Mouse (Mus musculus) brain, embryonic 14.5 days (tissue): ENCODE data around the gene Rnf141. TPM values are rescaled to one million over a fixed set of nuclear protein-coding genes. Genes with fewer than 3 reads are reported as not detected.
A peak's percentile ranks its signal among the peaks of the same experiment; 100 is the strongest.

ENCODE experiments used
- DNase-seq: peaks from one replicate; pipeline ENCODE4 v3.0.0-alpha.2; 2011; ENCODE audit warnings: low read depth
- CTCF ChIP-seq: fragments of 200-500 bp; IDR thresholded peaks from 2 replicates; pipeline ENCODE4 v1.5.1; 2012; ENCODE audit warnings: inconsistent platforms, mild to moderate bottlenecking, moderate library complexity, borderline replicate concordance; ENCODE audit not compliant: insufficient read depth, insufficient read length; ENCODE audit errors: extremely low read depth
- POLR2A ChIP-seq: fragments of 200-500 bp; IDR thresholded peaks from 2 replicates; pipeline ENCODE4 v1.6.1; 2012; ENCODE audit warnings: mild to moderate bottlenecking, inconsistent platforms, borderline replicate concordance; ENCODE audit not compliant: poor library complexity, insufficient read depth, insufficient read length, severe bottlenecking; ENCODE audit errors: extremely low read depth
- polyA plus RNA-seq: library from polyadenylated mRNA; depleted of rRNA; stranded (reverse); fragments of >200 nt; gene quantifications from 2 replicates; pipeline ENCODE4 v1.2.3, GENCODE M21; 2012; rRNA removed

The Rnf141 gene
- polyA plus RNA-seq: 31.2 and 39.8 TPM in 2 replicates

- peak; percentile 97 for DNase-seq
- TF ChIP-seq CTCF (peak; percentile 49), POLR2A (peak; percentile 69; the same call in 1 of the 2 replicates)
Measured at GRCm38 (mm10) chr7:110843916-110844874, at the start of gene Rnf141. TSS of gene Rnf141 (minus strand) at chr7:110844457.

GRCm38 (mm10) chr7:110891501-110891986 is 47.3 kb upstream of the Rnf141 start:
- DNase-seq: no peak
- TF ChIP-seq CTCF (no peak), POLR2A (no peak)

GRCm38 (mm10) chr7:110881746-110882333 is 37.6 kb upstream of the Rnf141 start:
- TF ChIP-seq CTCF: no peak
- TF ChIP-seq POLR2A: no peak
- DNase-seq: no peak

GRCm38 (mm10) chr7:110878028-110878427 is 33.8 kb upstream of the Rnf141 start:
- no peak for DNase-seq
- TF ChIP-seq CTCF: no peak
- TF ChIP-seq POLR2A: no peak

GRCm38 (mm10) chr7:110876965-110877364 is 32.7 kb upstream of the Rnf141 start:
- DNase-seq: no peak
- TF ChIP-seq POLR2A (no peak), CTCF (no peak)

GRCm38 (mm10) chr7:110868807-110869206 is 24.6 kb upstream of the Rnf141 start:
- TF ChIP-seq CTCF (no peak), POLR2A (no peak)
- DNase-seq: no peak

GRCm38 (mm10) chr7:110867116-110867515 is 22.9 kb upstream of the Rnf141 start:
- DNase-seq: no peak
- TF ChIP-seq CTCF (no peak), POLR2A (no peak)

GRCm38 (mm10) chr7:110866021-110866420 is 21.8 kb upstream of the Rnf141 start:
- DNase-seq: no peak
- TF ChIP-seq POLR2A (no peak), CTCF (no peak)

- DNase-seq: no peak
- TF ChIP-seq POLR2A: no peak
- no peak for TF ChIP-seq CTCF
Measured at GRCm38 (mm10) chr7:110865570-110865969, 21.3 kb upstream of the Rnf141 start.

- TF ChIP-seq POLR2A (no peak), CTCF (no peak)
- DNase-seq: peak; percentile 50
Measured at GRCm38 (mm10) chr7:110865038-110865437, 20.8 kb upstream of the Rnf141 start.

GRCm38 (mm10) chr7:110862751-110863289 is 18.6 kb upstream of the Rnf141 start, which contains the start of gene Lyve1:
TSS of gene Lyve1 (minus strand) at chr7:110863239.
- no peak for TF ChIP-seq CTCF
- TF ChIP-seq POLR2A: no peak
- DNase-seq: no peak
